Mouse (Mus musculus) cerebellum, adult 2 months (tissue): Measurements from ENCODE around the gene Krtap9-5.

Source experiments
- CTCF ChIP-seq: fragments of 200-500 bp; IDR thresholded peaks from 2 replicates; pipeline ENCODE4 v1.5.1; 2011; ENCODE audit warnings: low read depth, mild to moderate bottlenecking, control low read depth, low read length, moderate library complexity, borderline replicate concordance; ENCODE audit not compliant: insufficient read depth
- POLR2A ChIP-seq: fragments of 200-500 bp; IDR thresholded peaks from 2 replicates; pipeline ENCODE4 v1.6.1; 2011; ENCODE audit warnings: low read length, control low read depth, borderline replicate concordance; ENCODE audit not compliant: insufficient read depth

DNA sequence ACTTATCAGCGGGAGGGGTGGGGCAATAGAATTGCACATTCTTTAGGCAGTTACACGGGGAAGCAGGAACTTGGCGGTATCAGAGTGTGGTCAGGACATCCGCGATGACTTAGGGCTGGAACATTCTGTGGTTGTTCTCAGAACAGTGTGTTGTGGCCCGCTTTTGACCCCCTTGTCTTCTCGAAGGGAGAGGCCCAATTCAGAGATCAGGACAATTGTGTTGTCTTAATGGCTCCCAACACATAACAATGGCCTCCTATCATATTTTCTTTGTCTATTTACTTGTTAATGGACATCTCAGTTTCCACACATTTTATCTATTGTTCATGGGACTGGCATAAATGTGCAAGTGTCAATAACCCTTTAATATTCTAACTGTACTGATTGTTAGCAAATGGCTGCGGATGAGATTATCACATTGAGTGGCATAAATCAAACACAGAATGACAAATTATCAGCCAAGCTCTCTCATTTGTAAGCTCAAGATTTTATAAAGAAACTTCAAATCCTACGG is 10.5 kb upstream of the Krtap9-5 start:
- TF ChIP-seq CTCF (no peak), POLR2A (no peak)
